Mouse (Mus musculus) forebrain, embryonic 16.5 days (tissue): Measurements from ENCODE around the gene Scmh1. TPM values are rescaled to one million over a fixed set of nuclear protein-coding genes. Genes with fewer than 3 reads are reported as not detected.

Experiments used
- ATAC-seq: fragments of 200-750 bp; cut with Nextera tagmentation; 2 replicates; pipeline ENCODE4 v1.8.0; 2017; ENCODE audit warnings: mild to moderate bottlenecking, moderate library complexity
- H3K27ac ChIP-seq: fragments of 300-500 bp; sonication (generic); 2 replicates; pipeline ENCODE4 v1.5.1; 2014; ENCODE audit warnings: low read length, control low read depth
- H3K27me3 ChIP-seq: fragments of 300-500 bp; sonication (generic); replicated peaks from 2 replicates; pipeline ENCODE4 v1.6.1; 2014; ENCODE audit warnings: low read length; ENCODE audit not compliant: control insufficient read depth, insufficient read depth
- H3K36me3 ChIP-seq: fragments of 300-500 bp; sonication (generic); 2 replicates; pipeline ENCODE4 v1.6.1; 2014; ENCODE audit not compliant: control insufficient read depth, insufficient read depth
- H3K4me1 ChIP-seq: fragments of 300-500 bp; sonication (generic); replicated peaks from 2 replicates; pipeline ENCODE4 v1.6.1; 2014; ENCODE audit warnings: low read length; ENCODE audit not compliant: control insufficient read depth, insufficient read depth
- H3K4me2 ChIP-seq: fragments of 300-500 bp; sonication (generic); 2 replicates; pipeline ENCODE4 v1.6.1; 2014; ENCODE audit warnings: mild to moderate bottlenecking, low read length, control low read depth
- H3K4me3 ChIP-seq: fragments of 300-500 bp; sonication (generic); replicated peaks from 2 replicates; pipeline ENCODE4 v1.5.1; 2014; ENCODE audit warnings: mild to moderate bottlenecking, low read length, control low read depth
- H3K9ac ChIP-seq: fragments of 300-500 bp; sonication (generic); replicated peaks from 2 replicates; pipeline ENCODE4 v1.6.1; 2014; ENCODE audit warnings: low read depth, low read length, control low read depth
- H3K9me3 ChIP-seq: fragments of 300-500 bp; sonication (generic); 2 replicates; pipeline ENCODE4 v1.6.1; 2016; ENCODE audit warnings: low read length; ENCODE audit not compliant: control insufficient read depth
- WGBS: fragments of 180-500 bp; shearing (Covaris S2); extraction: QIAGEN DNeasy Blood & Tissue Kit; methylation state at CpG from one replicate; pipeline ENCODE4 v1.1.7; 2014; 5-methylcytosine and 5-hydroxymethylcytosine counted together
- polyA plus RNA-seq: library from polyadenylated mRNA; unstranded; fragments of >200 nt; fragmentation: Nextera tagmentation; extraction: Ambion mirVana; gene quantifications from 2 replicates; pipeline ENCODE4 v1.2.1, GENCODE M21; 2015

The Scmh1 gene
- 75.5 and 80.2 TPM in 2 replicates for polyA plus RNA-seq

- peak; percentile 89 for ATAC-seq
- peak within 1 kb of the TSS; percentile 67 for H3K4me2 ChIP-seq
- peaks cover 19% of the 10 kb centered on the region for H3K4me1 ChIP-seq
- H3K27ac ChIP-seq: peak within 1 kb of the TSS; percentile 89
- no peaks in the 10 kb centered on the region for H3K27me3 ChIP-seq
- WGBS: under 1% methylated on average over 87 of the region's 102 CpGs
- H3K9me3 ChIP-seq: no peaks in the 10 kb centered on the region
- H3K36me3 ChIP-seq: no peaks in the 10 kb centered on the region
- H3K4me3 ChIP-seq: peak within 1 kb of the TSS; percentile 98
- H3K9ac ChIP-seq: peak within 1 kb of the TSS; percentile 99
These were observed at the start of gene Scmh1 for GRCm38 (mm10) chr4:120405144-120405805. Gene Scmh1, plus strand, starts transcription at chr4:120405281.

- Histone ChIP-seq H3K27ac (no peak overlapping the region), H3K4me2 (no peak overlapping the region), H3K9ac (0 out of 2 replicates have a peak overlapping the region, but pooled peaks have one; percentile 17), H3K27me3 (no peaks in the 10 kb centered on the region), H3K4me1 (peaks cover 17% of the 10 kb centered on the region), H3K4me3 (no peak overlapping the region), H3K36me3 (no peaks in the 10 kb centered on the region), H3K9me3 (no peaks in the 10 kb centered on the region)
- ATAC-seq: no peak
- WGBS: 4% methylated on average over 8 of the region's 8 CpGs
These were observed 45.0 kb upstream of the Scmh1 start for GRCm38 (mm10) chr4:120360011-120360521.

- no peaks in the 10 kb centered on the region for H3K36me3 ChIP-seq
- peak overlapping the region; percentile 16 for H3K9ac ChIP-seq
- WGBS: 0% methylated on average over 3 of the region's 3 CpGs
These were observed 40.4 kb upstream of the Scmh1 start for GRCm38 (mm10) chr4:120364729-120365128.

DNA sequence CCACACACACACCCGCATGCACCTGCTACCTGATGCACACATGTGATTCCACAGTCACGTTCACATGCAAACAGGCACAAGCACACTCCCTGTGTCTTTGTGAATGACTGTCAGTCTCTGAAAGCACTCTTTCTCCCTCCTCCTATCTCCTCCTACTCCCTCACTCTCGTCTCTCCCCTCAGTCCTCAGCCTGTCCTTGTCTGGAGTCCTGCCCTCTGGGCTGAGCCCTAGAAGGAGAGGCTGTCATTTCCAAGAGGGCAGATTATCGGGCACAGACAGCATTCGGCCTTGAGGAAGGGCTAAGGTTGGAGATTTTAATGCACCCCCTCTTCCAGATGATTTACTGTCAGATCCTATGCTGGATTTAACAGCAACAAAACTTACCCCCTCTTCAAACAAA is 39.6 kb upstream of the Scmh1 start:
- WGBS: 16% methylated on average over 5 of the region's 5 CpGs
- Histone ChIP-seq H3K9ac (no peak overlapping the region; the same call in 1 of the 2 replicates), H3K27ac (no peak overlapping the region), H3K4me3 (no peak overlapping the region), H3K36me3 (no peaks in the 10 kb centered on the region), H3K27me3 (no peaks in the 10 kb centered on the region), H3K4me2 (no peak overlapping the region), H3K9me3 (no peaks in the 10 kb centered on the region), H3K4me1 (peaks cover 35% of the 10 kb centered on the region)
- peak; percentile 15 for ATAC-seq

More at GRCm38 (mm10) chr4:120364729-120365128, 40.4 kb upstream of the Scmh1 start:
- peak; percentile 66 for ATAC-seq
- H3K27ac ChIP-seq: peak overlapping the region; percentile 25; the same call in 1 of the 2 replicates
- H3K4me1 ChIP-seq: peaks cover 34% of the 10 kb centered on the region
- H3K9me3 ChIP-seq: no peaks in the 10 kb centered on the region
- H3K4me2 ChIP-seq: peak overlapping the region; percentile 25; the same call in 1 of the 2 replicates
- no peaks in the 10 kb centered on the region for H3K27me3 ChIP-seq
- H3K4me3 ChIP-seq: no peak overlapping the region

- no peak overlapping the region for H3K4me3 ChIP-seq
- no peaks in the 10 kb centered on the region for H3K36me3 ChIP-seq
- H3K9ac ChIP-seq: no peak overlapping the region
- no peak overlapping the region for H3K27ac ChIP-seq
- H3K27me3 ChIP-seq: no peaks in the 10 kb centered on the region
- ATAC-seq: no peak
- 85% methylated on average over 2 of the region's 2 CpGs for WGBS
- no peaks in the 10 kb centered on the region for H3K9me3 ChIP-seq
- H3K4me2 ChIP-seq: no peak overlapping the region
- peaks cover 33% of the 10 kb centered on the region for H3K4me1 ChIP-seq
These were observed 37.0 kb upstream of the Scmh1 start for GRCm38 (mm10) chr4:120368031-120368430.

- H3K4me1 ChIP-seq: peaks cover 37% of the 10 kb centered on the region
- no peak overlapping the region for H3K4me2 ChIP-seq
- H3K9me3 ChIP-seq: no peaks in the 10 kb centered on the region
- H3K27me3 ChIP-seq: no peaks in the 10 kb centered on the region
- H3K9ac ChIP-seq: no peak overlapping the region
- no peak overlapping the region for H3K4me3 ChIP-seq
- WGBS: 12% methylated on average over 4 of the region's 4 CpGs
- H3K36me3 ChIP-seq: no peaks in the 10 kb centered on the region
- H3K27ac ChIP-seq: no peak overlapping the region
- ATAC-seq: peak; percentile 55; the same call in 1 of the 2 replicates
These were observed 36.4 kb upstream of the Scmh1 start for GRCm38 (mm10) chr4:120368663-120369062.

GRCm38 (mm10) chr4:120369156-120369555 is 35.9 kb upstream of the Scmh1 start:
- Histone ChIP-seq H3K4me1 (peaks cover 36% of the 10 kb centered on the region), H3K9me3 (no peaks in the 10 kb centered on the region), H3K4me3 (no peak overlapping the region), H3K27ac (no peak overlapping the region), H3K36me3 (no peaks in the 10 kb centered on the region), H3K9ac (no peak overlapping the region), H3K4me2 (no peak overlapping the region), H3K27me3 (no peaks in the 10 kb centered on the region)
- no peak for ATAC-seq
- WGBS: 18% methylated on average over 2 of the region's 2 CpGs

GRCm38 (mm10) chr4:120369861-120370366 is 35.2 kb upstream of the Scmh1 start:
- H3K27ac ChIP-seq: no peak overlapping the region
- peaks cover 28% of the 10 kb centered on the region for H3K4me1 ChIP-seq
- peak; percentile 58 for ATAC-seq
- H3K27me3 ChIP-seq: no peaks in the 10 kb centered on the region
- H3K9me3 ChIP-seq: no peaks in the 10 kb centered on the region
- no peak overlapping the region for H3K4me3 ChIP-seq
- H3K36me3 ChIP-seq: no peaks in the 10 kb centered on the region
- 0 out of 2 replicates have a peak overlapping the region, but pooled peaks have one; percentile 9 for H3K4me2 ChIP-seq
- 0 out of 2 replicates have a peak overlapping the region, but pooled peaks have one; percentile 8 for H3K9ac ChIP-seq
- WGBS: 8% methylated on average over 10 of the region's 10 CpGs

DNA sequence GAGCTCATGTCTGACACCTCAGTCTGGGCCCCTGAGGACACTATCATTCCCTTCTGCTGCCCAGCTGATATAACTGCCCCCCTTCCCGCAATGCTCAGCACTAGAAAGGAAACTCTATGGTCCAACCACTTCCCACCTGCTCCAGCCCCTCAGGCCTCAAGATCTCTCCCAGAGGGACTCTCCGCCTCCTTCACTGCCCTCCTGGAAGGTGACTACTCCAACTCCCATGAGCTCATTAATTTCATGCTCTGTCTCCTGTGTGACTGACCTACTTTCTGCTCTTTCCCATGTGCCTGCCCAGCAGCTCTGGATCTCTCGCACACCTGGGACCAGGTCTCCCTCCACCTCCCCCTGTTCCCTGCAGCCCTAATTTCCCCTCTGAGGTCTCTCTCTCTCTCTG is 32.2 kb upstream of the Scmh1 start:
- no peaks in the 10 kb centered on the region for H3K27me3 ChIP-seq
- H3K9me3 ChIP-seq: no peaks in the 10 kb centered on the region
- WGBS: 79% methylated on average over 3 of the region's 3 CpGs
- no peak overlapping the region for H3K27ac ChIP-seq
- H3K4me1 ChIP-seq: peaks cover 21% of the 10 kb centered on the region
- H3K36me3 ChIP-seq: no peaks in the 10 kb centered on the region
- no peak overlapping the region for H3K4me3 ChIP-seq
- ATAC-seq: no peak
- no peak overlapping the region for H3K9ac ChIP-seq
- H3K4me2 ChIP-seq: no peak overlapping the region
